Mouse (Mus musculus) cerebellum, postnatal 36 days (tissue): ENCODE measurements around the gene Rhox3g.
"Not testable (repeated sequence)": the region's sequence is repeated elsewhere in the genome, so short reads cannot be mapped to it uniquely, and the experiment has no call there.

Source experiments
- DNase-seq, 2 experiments: peaks; one replicate each; pipeline ENCODE4 v3.0.0; 2021 to 2022; ENCODE audit warnings: mixed read lengths in 2 of 2

Gene Rhox3g

GRCm38 (mm10) chrX:37628512-37628911 lies at the start of gene Rhox3g:
TSS of gene Rhox3g (minus strand) at chrX:37628612.
- DNase-seq: not testable (repeated sequence)

DNA sequence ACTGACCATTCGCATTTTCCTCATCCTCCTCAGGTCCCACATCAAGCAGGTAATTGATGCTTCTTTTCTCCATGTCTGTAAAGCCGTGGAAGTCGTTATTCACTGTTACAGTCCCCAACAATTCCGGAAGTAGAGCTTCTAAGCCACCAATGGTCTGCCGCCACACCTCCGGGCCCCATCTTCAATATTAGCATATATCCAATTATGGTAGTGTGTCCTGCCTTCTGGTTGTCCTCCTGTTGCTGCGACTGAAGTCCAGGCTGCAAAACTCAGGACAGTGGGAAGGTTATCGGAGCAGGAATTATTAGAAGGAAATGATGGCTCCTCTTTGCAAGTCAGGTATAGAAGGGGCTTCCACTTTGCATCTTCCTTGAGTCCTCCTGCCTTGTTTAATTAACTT lies 44.8 kb upstream of the Rhox3g start, which contains the start of gene Rhox2h:
TSS of gene Rhox2h (minus strand) at position 101 of the 400 bp plus-strand sequence.
- not testable (repeated sequence) for DNase-seq

DNA sequence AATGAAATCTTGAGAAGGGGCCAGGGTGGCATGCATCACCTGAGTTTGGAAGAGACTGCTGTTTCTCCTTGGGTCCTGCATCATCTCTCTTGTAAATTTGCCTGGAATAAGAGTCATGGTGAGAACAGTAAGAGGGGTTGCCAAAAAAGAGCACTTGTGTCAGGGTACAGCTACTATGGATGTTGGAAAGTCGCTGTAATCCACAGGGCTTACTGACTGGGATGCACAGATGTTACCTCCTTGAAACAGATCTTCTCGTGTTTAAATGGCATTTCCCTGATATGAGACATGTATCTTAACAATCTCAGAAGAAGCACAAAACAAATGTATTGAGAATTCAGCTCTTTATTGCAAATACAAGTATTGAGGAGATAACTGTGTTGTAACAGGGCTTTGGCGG lies 40.3 kb upstream of the Rhox3g start, which contains the start of gene Rhox3h:
TSS of gene Rhox3h (minus strand) at position 101 of the 400 bp plus-strand sequence.
- not testable (repeated sequence) for DNase-seq

DNA sequence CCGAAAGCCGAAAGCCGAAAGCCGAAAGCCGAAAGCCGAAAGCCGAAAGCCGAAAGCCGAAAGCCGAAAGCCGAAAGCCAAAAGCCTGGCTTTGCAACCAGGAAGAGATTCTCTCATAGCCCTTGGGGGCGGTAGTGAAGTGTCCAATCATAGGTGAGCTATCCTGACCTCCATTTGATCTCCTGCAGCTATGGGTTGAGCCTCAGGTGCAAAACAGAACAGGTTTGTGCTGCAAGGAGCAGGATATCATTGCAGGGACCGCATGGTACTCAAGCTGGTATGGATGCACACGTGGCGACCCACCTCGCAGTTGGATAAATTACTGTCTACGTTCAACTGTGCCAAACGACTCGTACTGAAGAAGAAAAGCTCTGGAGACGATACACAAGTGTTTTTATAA lies 22.8 kb upstream of the Rhox3g start, which contains the start of gene Rhox4g:
TSS of gene Rhox4g (minus strand) at position 101 of the 400 bp plus-strand sequence.
- not testable (repeated sequence) for DNase-seq

- not testable (repeated sequence) for DNase-seq
These were observed 15.0 kb upstream of the Rhox3g start, which contains the start of gene Rhox2g for GRCm38 (mm10) chrX:37643370-37643769. TSS of gene Rhox2g (minus strand) at chrX:37643470.

GRCm38 (mm10) chrX:37607604-37608003 lies 20.8 kb downstream of the Rhox3g start, which contains the start of gene Rhox4f:
TSS of gene Rhox4f (minus strand) at chrX:37607704.
- not testable (repeated sequence) for DNase-seq

GRCm38 (mm10) chrX:37580692-37581091 lies 47.7 kb downstream of the Rhox3g start, which contains the start of gene Rhox3f:
TSS of gene Rhox3f (plus strand) at chrX:37580992.
- not testable (repeated sequence) for DNase-seq
